In the genomic region with DNA sequence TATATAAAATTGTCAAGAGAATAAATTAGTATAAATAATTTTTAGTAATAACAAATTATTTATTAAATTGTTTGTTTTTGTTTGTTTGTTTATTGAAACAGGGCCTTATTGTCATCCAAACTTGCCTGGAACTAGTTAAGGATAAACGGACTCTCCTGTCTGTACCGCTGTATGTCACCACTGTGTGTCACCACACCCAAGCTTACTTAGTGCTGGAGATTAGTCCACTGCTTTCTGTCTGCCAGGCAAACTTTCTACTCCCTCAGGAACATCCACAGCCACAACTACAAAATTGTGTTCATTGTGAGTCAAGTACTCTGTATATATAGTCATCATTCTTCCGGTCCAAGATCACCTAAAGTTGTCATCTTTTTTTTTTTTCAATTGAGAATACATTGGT, we compare ENCODE assay signal across 20 mouse cellular contexts.
A peak's percentile ranks its signal among the peaks of the same experiment; 100 is the strongest.
DNase-seq lines count a peak whose midpoint lies in the region; ATAC-seq and TF ChIP-seq lines count a peak whose summit lies in the region.
"Had no signal": no experiment of that assay in that cellular context is flagged by ENCODE, and none has a peak within 500 bp of the region (broad histone marks: within the 10 kb centered on the region; RNA-seq: fewer than 3 reads in every experiment).

No protein-coding gene starts in this region.

- H3K4me2 ChIP-seq in midbrain, postnatal 0 days (ENCODE audit: low read depth, low read length, poor library complexity, severe bottlenecking): no peak overlapping the region
- no peak overlapping the region for H3K4me2 ChIP-seq in midbrain, embryonic 14.5 days (ENCODE audit: low read length)
- H3K4me2 ChIP-seq: heart, embryonic 12.5 days; hindbrain, embryonic 12.5 days; kidney, embryonic 15.5 days; limb, embryonic 15.5 days; liver, embryonic 15.5 days; midbrain, embryonic 12.5 days had no signal

- WGBS in midbrain, postnatal 0 days: 94% methylated on average over 3 of the region's 3 CpGs
- 93% methylated on average over 3 of the region's 3 CpGs for WGBS in midbrain, embryonic 14.5 days

- H3K4me1 ChIP-seq in midbrain, postnatal 0 days (ENCODE audit: insufficient read depth, low read length): no peaks in the 10 kb centered on the region
- no peaks in the 10 kb centered on the region for H3K4me1 ChIP-seq in midbrain, embryonic 14.5 days (ENCODE audit: control insufficient read depth, insufficient read depth, low read length)
- H3K4me1 ChIP-seq: heart, embryonic 12.5 days; hindbrain, embryonic 12.5 days; kidney, embryonic 15.5 days; limb, embryonic 15.5 days; liver, embryonic 15.5 days; midbrain, embryonic 12.5 days had no signal

- no peaks in the 10 kb centered on the region for H3K9me3 ChIP-seq in midbrain, postnatal 0 days (ENCODE audit: low read length)
- no peaks in the 10 kb centered on the region for H3K9me3 ChIP-seq in midbrain, embryonic 14.5 days (ENCODE audit: control insufficient read depth, low read length)
- H3K9me3 ChIP-seq: heart, embryonic 12.5 days; hindbrain, embryonic 12.5 days; kidney, embryonic 15.5 days; limb, embryonic 15.5 days; liver, embryonic 15.5 days; midbrain, embryonic 12.5 days had no signal

- no peaks in the 10 kb centered on the region for H3K27me3 ChIP-seq in midbrain, postnatal 0 days (ENCODE audit: insufficient read depth, low read length)
- no peaks in the 10 kb centered on the region for H3K27me3 ChIP-seq in midbrain, embryonic 14.5 days (ENCODE audit: control insufficient read depth, insufficient read depth, low read length)
- H3K27me3 ChIP-seq: heart, embryonic 12.5 days; hindbrain, embryonic 12.5 days; kidney, embryonic 15.5 days; limb, embryonic 15.5 days; liver, embryonic 15.5 days; midbrain, embryonic 12.5 days had no signal

- intact Hi-C loops in heart, postnatal 10 days (cut with DNase I): loop anchor here (1.0 kb wide), 1 partner anchor 155 kb away; no protein-coding TSS in a partner anchor

- no peak overlapping the region for H3K4me3 ChIP-seq in midbrain, postnatal 0 days (ENCODE audit: low read depth, low read length)
- H3K4me3 ChIP-seq in midbrain, embryonic 14.5 days (replicated peaks; ENCODE audit: low read depth, low read length): no peak overlapping the region
- H3K4me3 ChIP-seq: heart, embryonic 12.5 days; hindbrain, embryonic 12.5 days; kidney, embryonic 15.5 days; limb, embryonic 15.5 days; liver, embryonic 15.5 days; midbrain, embryonic 12.5 days had no signal

- no peak overlapping the region for H3K9ac ChIP-seq in midbrain, postnatal 0 days (replicated peaks; ENCODE audit: low read length, poor library complexity, severe bottlenecking)
- H3K9ac ChIP-seq in midbrain, embryonic 14.5 days (replicated peaks; ENCODE audit: low read length): no peak overlapping the region
- H3K9ac ChIP-seq: forebrain, postnatal 0 days; heart, embryonic 12.5 days; hindbrain, embryonic 12.5 days; kidney, embryonic 15.5 days; limb, embryonic 15.5 days; liver, embryonic 15.5 days; midbrain, embryonic 12.5 days had no signal

- DNase-seq in heart, postnatal 10 days: peak; percentile 13 to 27
- no peak for DNase-seq in heart, adult 18-20 months
- DNase-seq in midbrain, postnatal 0 days (ENCODE audit: low spot score): no peak
- no peak for DNase-seq in midbrain, embryonic 14.5 days
- peak; percentile 7 for DNase-seq in adipocyte (ENCODE audit: low spot score)
- DNase-seq: adrenal gland, postnatal 25 days; cerebellum, adult 8-10 months; cerebellum, postnatal 36 days; forebrain, postnatal 0 days; gastrocnemius, postnatal 36 days; kidney, postnatal 4 days had no signal

- H3K27ac ChIP-seq in midbrain, postnatal 0 days (ENCODE audit: low read depth, low read length): no peak overlapping the region
- H3K27ac ChIP-seq in midbrain, embryonic 14.5 days (replicated peaks; ENCODE audit: low read depth, low read length): no peak overlapping the region
- H3K27ac ChIP-seq: hindbrain, embryonic 12.5 days; kidney, embryonic 15.5 days; limb, embryonic 15.5 days; liver, embryonic 15.5 days; midbrain, embryonic 12.5 days had no signal

- peak; percentile 43 for TF ChIP-seq CTCF in midbrain, postnatal 0 days (IDR thresholded peaks at IDR 0.05)

- no peaks in the 10 kb centered on the region for H3K36me3 ChIP-seq in midbrain, postnatal 0 days (ENCODE audit: insufficient read depth, low read length)
- no peaks in the 10 kb centered on the region for H3K36me3 ChIP-seq in midbrain, embryonic 14.5 days (ENCODE audit: control insufficient read depth, insufficient read depth, low read length)
- H3K36me3 ChIP-seq: heart, embryonic 12.5 days; hindbrain, embryonic 12.5 days; kidney, embryonic 15.5 days; limb, embryonic 15.5 days; liver, embryonic 15.5 days; midbrain, embryonic 12.5 days had no signal

- ATAC-seq in midbrain, postnatal 0 days (ENCODE audit: low FRiP score): no peak
- ATAC-seq in midbrain, embryonic 14.5 days (ENCODE audit: low FRiP score, low TSS enrichment): no peak
- ATAC-seq in inflammation-experienced regulatory T-cells, adult 6 months: no peak
- no peak for ATAC-seq in activated CD4-positive, CD25-positive, alpha-beta regulatory T cell, adult 4 months
- ATAC-seq: forebrain, postnatal 0 days; intestine, embryonic 16.5 days had no signal

Comparison
In these comparisons a context has a peak if more than half of its experiments do, and no peak if none do; other contexts are left out.
1. DNase-seq: peak in heart, postnatal 10 days (2 of 2) and adipocyte (single experiment); none in heart, adult 18-20 months (0 of 2), midbrain, postnatal 0 days (single experiment) and midbrain, embryonic 14.5 days (single experiment).